Mouse (Mus musculus) heart, adult 2 months (tissue): Measurements from ENCODE around the gene Lingo2. TPM values are rescaled to one million over a fixed set of nuclear protein-coding genes. Genes with fewer than 3 reads are reported as not detected.

Experiments used
- DNase-seq, 2 experiments: peaks; one replicate each; pipeline ENCODE4 v3.0.0; 2021
- H3K27ac ChIP-seq: fragments of 200-600 bp; 2 replicates; pipeline ENCODE4 v1.8.1; 2022
- H3K27me3 ChIP-seq: fragments of 200-500 bp; 2 replicates; pipeline ENCODE4 v1.6.1; 2012; ENCODE audit warnings: mild to moderate bottlenecking, low read length, inconsistent platforms, mixed read lengths; ENCODE audit not compliant: control insufficient read depth, insufficient read depth
- H3K36me3 ChIP-seq: fragments of 200-500 bp; 2 replicates; pipeline ENCODE4 v1.6.1; 2012; ENCODE audit warnings: low read length, inconsistent platforms; ENCODE audit not compliant: control insufficient read depth, insufficient read depth
- H3K4me1 ChIP-seq: fragments of 200-500 bp; 2 replicates; pipeline ENCODE4 v1.6.1; 2011; ENCODE audit warnings: low read length; ENCODE audit not compliant: control insufficient read depth, insufficient read depth
- H3K4me3 ChIP-seq: fragments of 200-600 bp; 2 replicates; pipeline ENCODE4 v1.8.1; 2022
- H3K79me2 ChIP-seq: fragments of 200-500 bp; replicated peaks from 2 replicates; pipeline ENCODE4 v1.6.1; 2012; ENCODE audit warnings: mild to moderate bottlenecking, inconsistent platforms, low read length, moderate library complexity, mixed read lengths; ENCODE audit not compliant: control insufficient read depth, insufficient read depth
- H3K9ac ChIP-seq: fragments of 200-500 bp; 2 replicates; pipeline ENCODE4 v1.6.1; 2012; ENCODE audit warnings: low read depth, mild to moderate bottlenecking, control low read depth, inconsistent platforms, low read length, mixed read lengths
- CTCF ChIP-seq: fragments of 200-600 bp; IDR thresholded peaks from 2 replicates; pipeline ENCODE4 v1.8.1; 2022; ENCODE audit warnings: antibody characterized with exemption, mild to moderate bottlenecking, moderate library complexity
- EP300 ChIP-seq: fragments of 200-500 bp; IDR thresholded peaks from 2 replicates; pipeline ENCODE4 v1.6.1; 2011; ENCODE audit warnings: low read depth, low read length, control low read depth; ENCODE audit not compliant: insufficient read depth
- POLR2A ChIP-seq: fragments of 200-500 bp; IDR thresholded peaks from 2 replicates; pipeline ENCODE4 v1.6.1; 2011; ENCODE audit warnings: mild to moderate bottlenecking, low read depth, low read length, control low read depth; ENCODE audit not compliant: insufficient read depth
- WGBS: fragments of 180-500 bp; shearing (Covaris S2); methylation state at CpG from one replicate; pipeline ENCODE4 v1.1.7; 2018; 5-methylcytosine and 5-hydroxymethylcytosine counted together
- intact Hi-C: fragments of 180-260 bp; cut with DNase I; formaldehyde crosslinking; loops from one replicate; pipeline ENCODE4 v1.15.1; 2025
- polyA plus RNA-seq: library from polyadenylated mRNA; depleted of rRNA; stranded (reverse); fragments of >200 nt; gene quantifications from 2 replicates; pipeline ENCODE4 v1.2.3, GENCODE M21; 2012
- total RNA-seq, 2 experiments: library from RNA; stranded (reverse); gene quantifications; 2 replicates each; pipeline ENCODE4 v1.2.3; 2021

Gene Lingo2
- total and polyA plus RNA-seq, 3 experiments = not detected

GRCm38 (mm10) chr4:36890810-36891209, 60.7 kb downstream of the Lingo2 start:
- H3K4me3 ChIP-seq = no peak overlapping the region
- H3K27me3 ChIP-seq = no peaks in the 10 kb centered on the region
- TF ChIP-seq POLR2A = no peak
- no peak for TF ChIP-seq EP300
- no peak for TF ChIP-seq CTCF
- no peaks in the 10 kb centered on the region for H3K4me1 ChIP-seq
- H3K9ac ChIP-seq = no peak overlapping the region
- WGBS = 75% methylated on average over 1 of the region's 1 CpGs
- H3K79me2 ChIP-seq = no peaks in the 10 kb centered on the region
- no peak overlapping the region for H3K27ac ChIP-seq
- no peak for DNase-seq
- intact Hi-C loops = no loop called here
- no peaks in the 10 kb centered on the region for H3K36me3 ChIP-seq

GRCm38 (mm10) chr4:36890365-36890764, 61.2 kb downstream of the Lingo2 start:
- Histone ChIP-seq H3K27ac (no peak overlapping the region), H3K36me3 (no peaks in the 10 kb centered on the region), H3K27me3 (no peaks in the 10 kb centered on the region), H3K4me3 (no peak overlapping the region), H3K79me2 (no peaks in the 10 kb centered on the region), H3K4me1 (no peaks in the 10 kb centered on the region), H3K9ac (no peak overlapping the region)
- no peak for TF ChIP-seq POLR2A
- no peak for TF ChIP-seq CTCF
- TF ChIP-seq EP300 = no peak
- WGBS = 69% methylated on average over 3 of the region's 3 CpGs
- intact Hi-C loops = no loop called here
- no peak for DNase-seq

GRCm38 (mm10) chr4:36874781-36875180, 76.8 kb downstream of the Lingo2 start:
- TF ChIP-seq CTCF (no peak), EP300 (no peak), POLR2A (no peak)
- no peak for DNase-seq
- H3K9ac ChIP-seq = no peak overlapping the region
- H3K79me2 ChIP-seq = no peaks in the 10 kb centered on the region
- H3K4me3 ChIP-seq = no peak overlapping the region
- no peaks in the 10 kb centered on the region for H3K4me1 ChIP-seq
- H3K27me3 ChIP-seq = no peaks in the 10 kb centered on the region
- intact Hi-C loops = no loop called here
- no peaks in the 10 kb centered on the region for H3K36me3 ChIP-seq
- H3K27ac ChIP-seq = no peak overlapping the region

GRCm38 (mm10) chr4:36824982-36825381, 126.6 kb downstream of the Lingo2 start:
- intact Hi-C loops = no loop called here
- TF ChIP-seq EP300 (no peak), POLR2A (no peak), CTCF (no peak)
- no peak for DNase-seq

GRCm38 (mm10) chr4:36821914-36822313, 129.6 kb downstream of the Lingo2 start:
- Histone ChIP-seq H3K4me1 (no peaks in the 10 kb centered on the region), H3K79me2 (no peaks in the 10 kb centered on the region), H3K27ac (no peak overlapping the region), H3K4me3 (no peak overlapping the region), H3K27me3 (no peaks in the 10 kb centered on the region), H3K36me3 (no peaks in the 10 kb centered on the region), H3K9ac (no peak overlapping the region)
- intact Hi-C loops = no loop called here
- TF ChIP-seq CTCF (no peak), EP300 (no peak), POLR2A (no peak)
- no peak for DNase-seq

More at GRCm38 (mm10) chr4:36824982-36825381, 126.6 kb downstream of the Lingo2 start:
- Histone ChIP-seq H3K27me3 (no peaks in the 10 kb centered on the region), H3K27ac (no peak overlapping the region), H3K4me3 (no peak overlapping the region), H3K4me1 (no peaks in the 10 kb centered on the region), H3K9ac (no peak overlapping the region), H3K36me3 (no peaks in the 10 kb centered on the region), H3K79me2 (no peaks in the 10 kb centered on the region)

- Histone ChIP-seq H3K27me3 (no peaks in the 10 kb centered on the region), H3K4me3 (no peak overlapping the region), H3K36me3 (no peaks in the 10 kb centered on the region), H3K79me2 (no peaks in the 10 kb centered on the region), H3K4me1 (no peaks in the 10 kb centered on the region), H3K9ac (no peak overlapping the region), H3K27ac (no peak overlapping the region)
- 68% methylated on average over 4 of the region's 4 CpGs for WGBS
- DNase-seq = no peak
- intact Hi-C loops = no loop called here
- TF ChIP-seq POLR2A (no peak), EP300 (no peak)
Observed at GRCm38 (mm10) chr4:36775088-36775487, 176.5 kb downstream of the Lingo2 start.

GRCm38 (mm10) chr4:36730691-36731090, 220.9 kb downstream of the Lingo2 start:
- Histone ChIP-seq H3K36me3 (no peaks in the 10 kb centered on the region), H3K9ac (no peak overlapping the region), H3K4me1 (no peaks in the 10 kb centered on the region), H3K27me3 (no peaks in the 10 kb centered on the region), H3K79me2 (no peaks in the 10 kb centered on the region), H3K4me3 (no peak overlapping the region), H3K27ac (no peak overlapping the region)
- intact Hi-C loops = no loop called here
- WGBS = 63% methylated on average over 2 of the region's 2 CpGs
- DNase-seq = no peak
- no peak for TF ChIP-seq EP300
- TF ChIP-seq POLR2A = no peak
- no peak for TF ChIP-seq CTCF
